Mouse (Mus musculus): ENCODE results near the gene Cenpx.

Cenpx gene

GRCm38 (mm10) chr11:120723509-120723908, 10.0 kb upstream of the Cenpx start:
- DNase-seq: no peak

GRCm38 (mm10) chr11:120722761-120723382, 9.3 kb upstream of the Cenpx start:
- no peak for DNase-seq

GRCm38 (mm10) chr11:120722067-120722630, 8.6 kb upstream of the Cenpx start:
- no peak for DNase-seq

- DNase-seq: peak; percentile 76 to 80
Observed at GRCm38 (mm10) chr11:120721124-120722066, 7.9 kb upstream of the Cenpx start, which contains the start of gene Rac3. Gene Rac3, plus strand, starts transcription at chr11:120721470.

- peak; percentile 92 to 93 for DNase-seq
Observed at GRCm38 (mm10) chr11:120720450-120720849, 6.9 kb upstream of the Cenpx start.

GRCm38 (mm10) chr11:120719841-120720376, 6.4 kb upstream of the Cenpx start:
- DNase-seq: no peak

GRCm38 (mm10) chr11:120719242-120719641, 5.7 kb upstream of the Cenpx start:
- DNase-seq: no peak

GRCm38 (mm10) chr11:120715131-120715530, 1.6 kb upstream of the Cenpx start:
- no peak for DNase-seq

GRCm38 (mm10) chr11:120714546-120714945, 1.0 kb upstream of the Cenpx start:
- no peak for DNase-seq

- DNase-seq: peak; percentile 44 to 53
Observed at GRCm38 (mm10) chr11:120712771-120713568, 568 bp downstream of the Cenpx start.

- no peak for DNase-seq
Observed at GRCm38 (mm10) chr11:120711980-120712604, 1.4 kb downstream of the Cenpx start.

- no peak for DNase-seq
Observed at GRCm38 (mm10) chr11:120710672-120711071, 2.9 kb downstream of the Cenpx start.

- DNase-seq: no peak
Observed at GRCm38 (mm10) chr11:120709551-120709950, 4.0 kb downstream of the Cenpx start.

GRCm38 (mm10) chr11:120707969-120708368, 5.6 kb downstream of the Cenpx start:
- DNase-seq: no peak

GRCm38 (mm10) chr11:120707225-120707624, 6.3 kb downstream of the Cenpx start:
- DNase-seq: no peak

GRCm38 (mm10) chr11:120706120-120706519, 7.4 kb downstream of the Cenpx start:
- DNase-seq: no peak

- no peak for DNase-seq
Observed at GRCm38 (mm10) chr11:120704486-120705325, 8.8 kb downstream of the Cenpx start.

- no peak for DNase-seq
Observed at GRCm38 (mm10) chr11:120703696-120704454, 9.7 kb downstream of the Cenpx start.

- DNase-seq: no peak
Observed at GRCm38 (mm10) chr11:120697741-120698140, 15.8 kb downstream of the Cenpx start.

- DNase-seq: no peak
Observed at GRCm38 (mm10) chr11:120696568-120696967, 17.0 kb downstream of the Cenpx start.

Data from cerebellum, postnatal 36 days (tissue).